Mouse (Mus musculus) brain, embryonic 14.5 days (tissue): ENCODE data around the gene Cerk.

Experiments
- CTCF ChIP-seq: fragments of 200-500 bp; IDR thresholded peaks from 2 replicates; pipeline ENCODE4 v1.5.1; 2012; ENCODE audit warnings: inconsistent platforms, mild to moderate bottlenecking, moderate library complexity, borderline replicate concordance; ENCODE audit not compliant: insufficient read depth, insufficient read length; ENCODE audit errors: extremely low read depth
- POLR2A ChIP-seq: fragments of 200-500 bp; IDR thresholded peaks from 2 replicates; pipeline ENCODE4 v1.6.1; 2012; ENCODE audit warnings: mild to moderate bottlenecking, inconsistent platforms, borderline replicate concordance; ENCODE audit not compliant: poor library complexity, insufficient read depth, insufficient read length, severe bottlenecking; ENCODE audit errors: extremely low read depth

- no peak for TF ChIP-seq CTCF
- no peak for TF ChIP-seq POLR2A
Measured at GRCm38 (mm10) chr15:86169817-86170110, 16.2 kb downstream of the Cerk start.
